Mouse (Mus musculus): ENCODE measurements around the gene Gm648. TPM values are rescaled to one million over a fixed set of nuclear protein-coding genes. Genes with fewer than 3 reads are reported as not detected.
A peak's percentile ranks its signal among the peaks of the same experiment; 100 is the strongest.
"Not testable (repeated sequence)": the region's sequence is repeated elsewhere in the genome, so short reads cannot be mapped to it uniquely, and the experiment has no call there.

Gene Gm648
- polyA plus RNA-seq (2016; fragmentation: Nextera tagmentation; extraction: Ambion mirVana), result not detected in 2 replicates

GRCm38 (mm10) chrX:56549506-56549905, at the start of gene Gm648:
Gm648 (minus strand) TSS chrX:56549606.
- Histone ChIP-seq H3K36me3 (replicated peaks) (no peaks in the 10 kb centered on the region), H3K27me3 (replicated peaks; ENCODE audit: low read depth, poor library complexity, severe bottlenecking) (no peaks in the 10 kb centered on the region), H3K4me3 (no peak within 1 kb of the TSS), H3K9me3 (no peaks in the 10 kb centered on the region), H3K27ac (replicated peaks) (no peak within 1 kb of the TSS), H3K4me1 (no peaks in the 10 kb centered on the region)
- no peak for DNase-seq (ENCODE audit: low spot score)
- 86% methylated on average over 7 of the region's 7 CpGs for WGBS

- no peaks in the 10 kb centered on the region for H3K27me3 ChIP-seq (replicated peaks; ENCODE audit: low read depth, poor library complexity, severe bottlenecking)
- H3K9me3 ChIP-seq, result 0 out of 2 replicates have a peak, but pooled peaks cover 4% of the 10 kb centered on the region
- 0 out of 2 replicates have a peak, but pooled peaks cover 5% of the 10 kb centered on the region for H3K4me1 ChIP-seq
- H3K36me3 ChIP-seq (replicated peaks), result peaks cover 9% of the 10 kb centered on the region; the same call in 1 of the 2 replicates
- H3K27ac ChIP-seq (replicated peaks), result peak within 1 kb of the TSS; percentile 87
- H3K4me3 ChIP-seq, result peak within 1 kb of the TSS; percentile 71
- peak; percentile 93 for DNase-seq (ENCODE audit: low spot score)
- 12% methylated on average over 44 of the region's 44 CpGs for WGBS
These were observed 48.7 kb upstream of the Gm648 start, which contains the start of gene Mmgt1 for GRCm38 (mm10) chrX:56597887-56598640. Mmgt1 (minus strand) TSS chrX:56598069.

GRCm38 (mm10) chrX:56597219-56597886, 47.9 kb upstream of the Gm648 start:
- Histone ChIP-seq H3K4me1 (0 out of 2 replicates have a peak, but pooled peaks cover 5% of the 10 kb centered on the region), H3K36me3 (replicated peaks) (peaks cover 12% of the 10 kb centered on the region; the same call in 1 of the 2 replicates), H3K27me3 (replicated peaks; ENCODE audit: low read depth, poor library complexity, severe bottlenecking) (no peaks in the 10 kb centered on the region), H3K9me3 (0 out of 2 replicates have a peak, but pooled peaks cover 4% of the 10 kb centered on the region), H3K4me3 (peak overlapping the region; percentile 71), H3K27ac (replicated peaks) (peak overlapping the region; percentile 87)
- WGBS, result 17% methylated on average over 25 of the region's 25 CpGs
- DNase-seq (ENCODE audit: low spot score), result no peak

GRCm38 (mm10) chrX:56578200-56578599, 28.8 kb upstream of the Gm648 start:
- Histone ChIP-seq H3K4me1 (no peaks in the 10 kb centered on the region), H3K4me3 (no peak overlapping the region), H3K9me3 (no peaks in the 10 kb centered on the region), H3K36me3 (replicated peaks) (no peaks in the 10 kb centered on the region), H3K27me3 (replicated peaks; ENCODE audit: low read depth, poor library complexity, severe bottlenecking) (no peaks in the 10 kb centered on the region), H3K27ac (replicated peaks) (no peak overlapping the region)
- DNase-seq (ENCODE audit: low spot score), result no peak
- WGBS, result 79% methylated on average over 2 of the region's 2 CpGs

GRCm38 (mm10) chrX:56572465-56572864, 23.1 kb upstream of the Gm648 start:
- H3K36me3 ChIP-seq (replicated peaks), result no peaks in the 10 kb centered on the region
- H3K4me3 ChIP-seq, result no peak overlapping the region
- DNase-seq (ENCODE audit: low spot score), result peak; percentile 24
- no peaks in the 10 kb centered on the region for H3K27me3 ChIP-seq (replicated peaks; ENCODE audit: low read depth, poor library complexity, severe bottlenecking)
- no peaks in the 10 kb centered on the region for H3K9me3 ChIP-seq
- no peaks in the 10 kb centered on the region for H3K4me1 ChIP-seq
- H3K27ac ChIP-seq (replicated peaks), result no peak overlapping the region
- 19% methylated on average over 6 of the region's 6 CpGs for WGBS

- Histone ChIP-seq H3K4me1 (no peaks in the 10 kb centered on the region), H3K27ac (replicated peaks) (no peak overlapping the region), H3K9me3 (no peaks in the 10 kb centered on the region), H3K36me3 (replicated peaks) (no peaks in the 10 kb centered on the region), H3K27me3 (replicated peaks; ENCODE audit: low read depth, poor library complexity, severe bottlenecking) (no peaks in the 10 kb centered on the region), H3K4me3 (no peak overlapping the region)
- WGBS, result 80% methylated on average over 3 of the region's 3 CpGs
- DNase-seq (ENCODE audit: low spot score), result no peak
These were observed 4.2 kb upstream of the Gm648 start for GRCm38 (mm10) chrX:56553584-56553983.

GRCm38 (mm10) chrX:56537162-56537561, 12.2 kb downstream of the Gm648 start:
- Histone ChIP-seq H3K4me3 (no peak overlapping the region), H3K4me1 (no peaks in the 10 kb centered on the region), H3K27me3 (replicated peaks; ENCODE audit: low read depth, poor library complexity, severe bottlenecking) (no peaks in the 10 kb centered on the region), H3K27ac (replicated peaks) (no peak overlapping the region), H3K36me3 (replicated peaks) (no peaks in the 10 kb centered on the region), H3K9me3 (no peaks in the 10 kb centered on the region)
- DNase-seq (ENCODE audit: low spot score), result peak; percentile 47
- 54% methylated on average over 4 of the region's 4 CpGs for WGBS

- H3K4me3 ChIP-seq, result no peak overlapping the region
- WGBS, result 18% methylated on average over 3 of the region's 3 CpGs
- H3K4me1 ChIP-seq, result no peaks in the 10 kb centered on the region
- no peaks in the 10 kb centered on the region for H3K36me3 ChIP-seq (replicated peaks)
- peak; percentile 57 for DNase-seq (ENCODE audit: low spot score)
- no peaks in the 10 kb centered on the region for H3K9me3 ChIP-seq
- no peaks in the 10 kb centered on the region for H3K27me3 ChIP-seq (replicated peaks; ENCODE audit: low read depth, poor library complexity, severe bottlenecking)
- no peak overlapping the region for H3K27ac ChIP-seq (replicated peaks)
These were observed 18.1 kb downstream of the Gm648 start for GRCm38 (mm10) chrX:56531266-56531665.

GRCm38 (mm10) chrX:56524442-56524841, 25.0 kb downstream of the Gm648 start, which contains the start of gene Gm10477:
Gm10477 (plus strand) TSS chrX:56524742.
- not testable (repeated sequence) for DNase-seq (ENCODE audit: low spot score); H3K27ac ChIP-seq (replicated peaks); H3K9me3 ChIP-seq; H3K36me3 ChIP-seq (replicated peaks); H3K27me3 ChIP-seq (replicated peaks; ENCODE audit: low read depth, poor library complexity, severe bottlenecking); H3K4me3 ChIP-seq; H3K4me1 ChIP-seq
- WGBS, result 90% methylated on average over 6 of the region's 6 CpGs

- no peak for DNase-seq (ENCODE audit: low spot score)
- Histone ChIP-seq H3K36me3 (replicated peaks) (peaks cover 19% of the 10 kb centered on the region), H3K4me3 (no peak overlapping the region), H3K9me3 (no peaks in the 10 kb centered on the region), H3K4me1 (no peaks in the 10 kb centered on the region), H3K27ac (replicated peaks) (no peak overlapping the region), H3K27me3 (replicated peaks; ENCODE audit: low read depth, poor library complexity, severe bottlenecking) (no peaks in the 10 kb centered on the region)
- 86% methylated on average over 7 of the region's 7 CpGs for WGBS
These were observed 52.2 kb downstream of the Gm648 start for GRCm38 (mm10) chrX:56497241-56497640.
